Mouse (Mus musculus): ENCODE data around the gene A2ml1.

- no peak for TF ChIP-seq CTCF (IDR thresholded peaks at IDR 0.05)
- no peak for TF ChIP-seq EP300 (IDR thresholded peaks at IDR 0.05)
Observed at GRCm38 (mm10) chr6:128490141-128490540, 91.3 kb downstream of the A2ml1 start.
